Mouse (Mus musculus) liver, postnatal 0 days (tissue): ENCODE results near the gene 2210408I21Rik.

Experiments
- CTCF ChIP-seq: sonication (generic); IDR thresholded peaks from 2 replicates; pipeline ENCODE4 v1.5.1; 2016; ENCODE audit warnings: antibody characterized with exemption, low read depth
- EP300 ChIP-seq: IDR thresholded peaks from 2 replicates; pipeline ENCODE4 v1.6.1; 2016; ENCODE audit warnings: antibody characterized with exemption, low read depth, mild to moderate bottlenecking

DNA sequence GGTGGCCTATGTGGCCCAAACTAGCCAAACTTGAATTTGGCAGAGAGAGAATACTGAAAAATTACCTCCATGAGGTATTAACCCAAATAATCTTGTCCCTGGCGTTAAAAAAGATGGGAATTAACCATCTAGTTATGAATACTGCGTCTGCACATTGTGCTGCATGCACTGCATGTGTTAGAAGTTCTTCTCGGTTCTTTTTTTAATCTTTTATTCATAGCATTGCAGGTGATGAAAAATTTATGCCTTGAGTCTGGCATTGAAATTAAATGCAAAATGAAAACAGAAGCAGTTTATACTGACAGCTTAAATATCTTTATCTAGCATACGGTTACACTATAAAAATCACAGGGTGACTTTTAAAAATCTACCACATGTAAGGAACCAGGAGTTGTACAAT is 341.1 kb downstream of the 2210408I21Rik start:
- TF ChIP-seq CTCF = no peak
- no peak for TF ChIP-seq EP300
